Mouse (Mus musculus): ENCODE results near the gene Rad51c. TPM values are rescaled to one million over a fixed set of nuclear protein-coding genes. Genes with fewer than 3 reads are reported as not detected.
"Not testable (repeated sequence)": the region's sequence is repeated elsewhere in the genome, so short reads cannot be mapped to it uniquely, and the experiment has no call there.

Rad51c gene
- total and polyA plus RNA-seq, 2 experiments from 2014 or later: 2.6 to 4.0 TPM

DNA sequence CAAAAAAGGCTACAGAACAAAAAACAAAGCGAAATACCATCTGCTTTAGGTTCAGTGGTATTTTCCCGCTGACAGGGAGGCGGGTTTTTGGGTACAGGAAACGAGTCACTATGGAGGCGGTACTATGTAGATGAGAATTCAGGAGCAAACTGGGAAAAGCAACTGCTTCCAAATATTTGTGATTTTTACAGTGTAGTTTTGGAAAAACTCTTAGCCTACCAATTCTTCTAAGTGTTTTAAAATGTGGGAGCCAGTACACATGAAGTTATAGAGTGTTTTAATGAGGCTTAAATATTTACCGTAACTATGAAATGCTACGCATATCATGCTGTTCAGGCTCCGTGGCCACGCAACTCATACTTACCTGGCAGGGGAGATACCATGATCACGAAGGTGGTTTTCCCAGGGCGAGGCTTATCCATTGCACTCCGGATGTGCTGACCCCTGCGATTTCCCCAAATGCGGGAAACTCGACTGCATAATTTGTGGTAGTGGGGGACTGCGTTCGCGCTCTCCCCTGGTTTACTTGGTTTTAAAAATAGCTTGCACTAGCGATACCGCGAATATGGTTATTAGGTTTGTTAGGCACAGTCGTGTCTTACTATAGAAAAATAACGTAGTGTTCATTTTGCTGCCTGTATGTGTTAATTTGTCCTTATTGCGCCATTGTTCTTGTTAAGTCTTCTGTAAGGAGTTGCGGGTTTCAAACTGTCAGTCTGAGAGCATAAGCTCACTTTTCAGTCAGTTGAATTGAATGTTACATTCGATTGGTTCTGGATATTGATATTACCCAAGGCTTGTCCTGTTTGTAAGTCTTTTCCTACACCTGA lies 18.0 kb upstream of the Rad51c start:
- no peak for TF ChIP-seq CTCF (IDR thresholded peaks at IDR 0.05; ENCODE audit: low read depth)
- Histone ChIP-seq H3K27me3 (ENCODE audit: insufficient read depth, low read length) (no peaks in the 10 kb centered on the region), H3K4me1 (ENCODE audit: insufficient read depth) (no peaks in the 10 kb centered on the region; the same call in 1 of the 2 replicates), H3K4me3 (ENCODE audit: low read depth, low read length) (peak overlapping the region; percentile 37), H3K27ac (ENCODE audit: low read depth, low read length) (peak overlapping the region; percentile 94), H3K9ac (peak overlapping the region; percentile 56), H3K4me2 (ENCODE audit: low read depth) (peak overlapping the region; percentile 56), H3K9me3 (ENCODE audit: low read length) (no peaks in the 10 kb centered on the region), H3K36me3 (ENCODE audit: insufficient read depth) (no peaks in the 10 kb centered on the region)
- ATAC-seq (peak; percentile 80), DNase-seq (peak; percentile 93)
- under 1% methylated on average over 26 of the region's 26 CpGs for WGBS

GRCm38 (mm10) chr11:87421760-87422201 lies 17.0 kb upstream of the Rad51c start:
- DNase-seq: no peak
- Histone ChIP-seq H3K4me3 (ENCODE audit: low read depth, low read length) (peak overlapping the region; percentile 37), H3K36me3 (ENCODE audit: insufficient read depth) (no peaks in the 10 kb centered on the region), H3K4me1 (ENCODE audit: insufficient read depth) (no peaks in the 10 kb centered on the region; the same call in 1 of the 2 replicates), H3K9ac (peak overlapping the region; percentile 56), H3K4me2 (ENCODE audit: low read depth) (peak overlapping the region; percentile 56), H3K27me3 (ENCODE audit: insufficient read depth, low read length) (no peaks in the 10 kb centered on the region), H3K27ac (ENCODE audit: low read depth, low read length) (peak overlapping the region; percentile 94), H3K9me3 (ENCODE audit: low read length) (no peaks in the 10 kb centered on the region)
- TF ChIP-seq CTCF (IDR thresholded peaks at IDR 0.05; ENCODE audit: low read depth): no peak
- 22% methylated on average over 6 of the region's 6 CpGs for WGBS
- ATAC-seq: no peak

- no peak overlapping the region for H3K9ac ChIP-seq
- no peaks in the 10 kb centered on the region for H3K36me3 ChIP-seq (ENCODE audit: insufficient read depth)
- no peak overlapping the region for H3K27ac ChIP-seq (ENCODE audit: low read depth, low read length)
- no peak for TF ChIP-seq CTCF (IDR thresholded peaks at IDR 0.05; ENCODE audit: low read depth)
- no peak for DNase-seq
- ATAC-seq: no peak
- H3K27me3 ChIP-seq (ENCODE audit: insufficient read depth, low read length): no peaks in the 10 kb centered on the region
- no peaks in the 10 kb centered on the region; the same call in 1 of the 2 replicates for H3K4me1 ChIP-seq (ENCODE audit: insufficient read depth)
- no peak overlapping the region for H3K4me3 ChIP-seq (ENCODE audit: low read depth, low read length)
- H3K9me3 ChIP-seq (ENCODE audit: low read length): no peaks in the 10 kb centered on the region
- H3K4me2 ChIP-seq (ENCODE audit: low read depth): no peak overlapping the region
These were observed 16.1 kb upstream of the Rad51c start for GRCm38 (mm10) chr11:87420861-87421260.

DNA sequence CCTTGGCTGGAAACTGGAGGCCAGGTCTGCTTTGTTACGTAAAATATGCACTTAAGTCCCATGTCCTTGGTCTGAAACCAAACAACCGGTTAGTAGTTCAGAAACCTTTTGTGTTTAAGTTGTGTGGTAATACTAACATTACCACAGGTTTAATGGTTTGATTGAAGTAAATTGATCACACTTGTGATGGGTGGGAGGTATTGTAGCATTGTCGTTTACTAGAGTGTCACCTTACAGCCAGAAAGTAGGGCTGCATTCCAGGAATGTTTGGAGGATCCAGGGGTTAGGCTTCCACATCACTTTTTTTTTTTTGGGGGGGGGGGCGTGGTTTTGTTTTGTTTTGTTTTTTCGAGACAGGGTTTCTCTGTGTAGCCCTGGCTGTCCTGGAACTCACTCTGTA lies 11.4 kb upstream of the Rad51c start:
- DNase-seq (no peak), ATAC-seq (no peak)
- Histone ChIP-seq H3K27ac (ENCODE audit: low read depth, low read length) (no peak overlapping the region), H3K4me3 (ENCODE audit: low read depth, low read length) (no peak overlapping the region), H3K9ac (no peak overlapping the region), H3K27me3 (ENCODE audit: insufficient read depth, low read length) (no peaks in the 10 kb centered on the region), H3K9me3 (ENCODE audit: low read length) (no peaks in the 10 kb centered on the region), H3K4me2 (ENCODE audit: low read depth) (no peak overlapping the region), H3K4me1 (ENCODE audit: insufficient read depth) (no peaks in the 10 kb centered on the region), H3K36me3 (ENCODE audit: insufficient read depth) (no peaks in the 10 kb centered on the region)
- 56% methylated on average over 5 of the region's 5 CpGs for WGBS
- no peak for TF ChIP-seq CTCF (IDR thresholded peaks at IDR 0.05; ENCODE audit: low read depth)

- WGBS: 67% methylated on average over 3 of the region's 3 CpGs
These were observed 8.7 kb upstream of the Rad51c start for GRCm38 (mm10) chr11:87413412-87413811.

GRCm38 (mm10) chr11:87404111-87404853 lies 472 bp downstream of the Rad51c start:
- ATAC-seq (peak; percentile 98), DNase-seq (peak; percentile 99)
- Histone ChIP-seq H3K9me3 (ENCODE audit: low read length) (no peaks in the 10 kb centered on the region), H3K4me1 (ENCODE audit: insufficient read depth) (peaks cover 5% of the 10 kb centered on the region; the same call in 1 of the 2 replicates), H3K27ac (ENCODE audit: low read depth, low read length) (peak overlapping the region; percentile 90), H3K4me3 (ENCODE audit: low read depth, low read length) (peak overlapping the region; percentile 60), H3K27me3 (ENCODE audit: insufficient read depth, low read length) (no peaks in the 10 kb centered on the region), H3K4me2 (ENCODE audit: low read depth) (peak overlapping the region; percentile 63), H3K9ac (peak overlapping the region; percentile 71), H3K36me3 (ENCODE audit: insufficient read depth) (no peaks in the 10 kb centered on the region)
- TF ChIP-seq CTCF (IDR thresholded peaks at IDR 0.05; ENCODE audit: low read depth): peak; percentile 32; the same call in 1 of the 2 replicates
- 2% methylated on average over 58 of the region's 58 CpGs for WGBS

More at GRCm38 (mm10) chr11:87413412-87413811, 8.7 kb upstream of the Rad51c start:
- H3K4me1 ChIP-seq (ENCODE audit: insufficient read depth); H3K27me3 ChIP-seq (ENCODE audit: insufficient read depth, low read length); H3K4me2 ChIP-seq (ENCODE audit: low read depth); H3K9me3 ChIP-seq (ENCODE audit: low read length); H3K4me3 ChIP-seq (ENCODE audit: low read depth, low read length); H3K27ac ChIP-seq (ENCODE audit: low read depth, low read length); H3K9ac ChIP-seq; H3K36me3 ChIP-seq (ENCODE audit: insufficient read depth); ATAC-seq: not testable (repeated sequence)
- peak; percentile 55 for TF ChIP-seq CTCF (IDR thresholded peaks at IDR 0.05; ENCODE audit: low read depth)
- peak; percentile 25 for DNase-seq

DNA sequence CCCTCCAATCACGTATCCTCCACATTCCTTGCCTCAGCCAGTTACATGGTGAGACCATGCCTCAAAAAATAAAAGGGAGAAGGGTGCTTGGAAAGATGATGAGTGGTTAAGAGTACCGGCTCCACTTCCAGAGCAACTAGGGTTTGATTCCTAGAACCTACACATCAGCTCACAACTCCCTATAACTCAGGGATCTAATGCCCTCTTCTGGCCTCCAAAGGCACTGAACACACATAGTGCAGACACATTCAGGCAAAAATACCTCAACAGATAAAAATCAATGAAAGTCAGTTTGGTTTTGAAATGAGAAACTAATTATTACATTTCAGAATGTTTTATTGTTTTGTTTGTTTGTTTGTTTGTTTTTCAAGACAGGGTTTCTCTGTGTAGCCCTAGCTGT lies 6.4 kb downstream of the Rad51c start:
- H3K36me3 ChIP-seq (ENCODE audit: insufficient read depth): no peaks in the 10 kb centered on the region
- H3K4me1 ChIP-seq (ENCODE audit: insufficient read depth): no peaks in the 10 kb centered on the region
- 93% methylated on average over 2 of the region's 2 CpGs for WGBS
- H3K4me2 ChIP-seq (ENCODE audit: low read depth): no peak overlapping the region
- no peak overlapping the region for H3K27ac ChIP-seq (ENCODE audit: low read depth, low read length)
- DNase-seq (no peak), ATAC-seq (no peak)
- peak; percentile 40 for TF ChIP-seq CTCF (IDR thresholded peaks at IDR 0.05; ENCODE audit: low read depth)
- no peaks in the 10 kb centered on the region for H3K9me3 ChIP-seq (ENCODE audit: low read length)
- H3K9ac ChIP-seq: no peak overlapping the region
- no peak overlapping the region for H3K4me3 ChIP-seq (ENCODE audit: low read depth, low read length)
- H3K27me3 ChIP-seq (ENCODE audit: insufficient read depth, low read length): no peaks in the 10 kb centered on the region
